Mouse (Mus musculus): ENCODE data around the gene Phrf1.

Phrf1 gene

GRCm38 (mm10) chr7:141228279-141229067 lies at the start of gene Phrf1:
Gene Phrf1 (plus strand): TSS chr7:141228784.
- peak; percentile 81 to 95 for DNase-seq

- DNase-seq = no peak
These were observed 40.4 kb upstream of the Phrf1 start for GRCm38 (mm10) chr7:141188194-141188593.

GRCm38 (mm10) chr7:141188733-141189132 lies 39.9 kb upstream of the Phrf1 start:
- DNase-seq = no peak

GRCm38 (mm10) chr7:141190220-141190619 lies 38.4 kb upstream of the Phrf1 start:
- DNase-seq = no peak

- DNase-seq = no peak
These were observed 37.5 kb upstream of the Phrf1 start for GRCm38 (mm10) chr7:141191036-141191435.

- DNase-seq = no peak
These were observed 36.5 kb upstream of the Phrf1 start for GRCm38 (mm10) chr7:141191796-141192685.

- DNase-seq = no peak
These were observed 35.7 kb upstream of the Phrf1 start for GRCm38 (mm10) chr7:141192776-141193347.

GRCm38 (mm10) chr7:141193348-141193856 lies 35.2 kb upstream of the Phrf1 start:
- no peak for DNase-seq

- DNase-seq = peak; percentile 97 to 98
These were observed 34.6 kb upstream of the Phrf1 start, which contains the start of the genes Hras and Lrrc56 for GRCm38 (mm10) chr7:141193948-141194347. Gene Hras (minus strand): TSS chr7:141194005. Gene Lrrc56 (plus strand): TSS chr7:141194157.

- DNase-seq = no peak
These were observed 34.2 kb upstream of the Phrf1 start for GRCm38 (mm10) chr7:141194409-141194808.

- DNase-seq = peak; percentile 94 to 99
These were observed 33.8 kb upstream of the Phrf1 start for GRCm38 (mm10) chr7:141194830-141195229.

- no peak for DNase-seq
These were observed 32.8 kb upstream of the Phrf1 start for GRCm38 (mm10) chr7:141195754-141196153.

- DNase-seq = no peak
These were observed 31.8 kb upstream of the Phrf1 start for GRCm38 (mm10) chr7:141196619-141197282.

- no peak for DNase-seq
These were observed 30.5 kb upstream of the Phrf1 start for GRCm38 (mm10) chr7:141198121-141198520.

- no peak for DNase-seq
These were observed 24.0 kb upstream of the Phrf1 start for GRCm38 (mm10) chr7:141204546-141204945.

- DNase-seq = no peak
These were observed 23.1 kb upstream of the Phrf1 start for GRCm38 (mm10) chr7:141205504-141205903.

- no peak for DNase-seq
These were observed 22.2 kb upstream of the Phrf1 start for GRCm38 (mm10) chr7:141206182-141206937.

- no peak for DNase-seq
These were observed 19.1 kb upstream of the Phrf1 start for GRCm38 (mm10) chr7:141209526-141209925.

GRCm38 (mm10) chr7:141210137-141210536 lies 18.4 kb upstream of the Phrf1 start:
- DNase-seq = no peak

- no peak for DNase-seq
These were observed 17.9 kb upstream of the Phrf1 start for GRCm38 (mm10) chr7:141210606-141211131.

- DNase-seq = no peak
These were observed 15.5 kb upstream of the Phrf1 start for GRCm38 (mm10) chr7:141213133-141213532.

All from spleen, adult 18-20 months (tissue).